Mouse (Mus musculus) small intestine, adult 2 months (tissue): Measurements from ENCODE around the gene Pard3b. TPM values are rescaled to one million over a fixed set of nuclear protein-coding genes. Genes with fewer than 3 reads are reported as not detected.
"Not testable (repeated sequence)": the region's sequence is repeated elsewhere in the genome, so short reads cannot be mapped to it uniquely, and the experiment has no call there.

Source experiments
- H3K27ac ChIP-seq: fragments of 200-500 bp; 2 replicates; pipeline ENCODE4 v1.5.1; 2012; ENCODE audit warnings: low read depth, low read length, control low read depth, inconsistent platforms; ENCODE audit not compliant: insufficient read depth
- H3K27me3 ChIP-seq: fragments of 200-500 bp; 2 replicates; pipeline ENCODE4 v1.6.1; 2012; ENCODE audit warnings: mild to moderate bottlenecking, moderate library complexity, low read length, inconsistent platforms; ENCODE audit not compliant: control insufficient read depth, insufficient read depth
- H3K36me3 ChIP-seq: fragments of 200-500 bp; 2 replicates; pipeline ENCODE4 v1.6.1; 2012; ENCODE audit warnings: mild to moderate bottlenecking, low read length, control low read depth, inconsistent platforms; ENCODE audit not compliant: control insufficient read depth, insufficient read depth
- H3K4me1 ChIP-seq: fragments of 200-500 bp; 2 replicates; pipeline ENCODE4 v1.6.1; 2012; ENCODE audit warnings: low read length, inconsistent platforms, mixed read lengths; ENCODE audit not compliant: control insufficient read depth, insufficient read depth, insufficient read length
- H3K4me3 ChIP-seq: fragments of 200-500 bp; 2 replicates; pipeline ENCODE4 v1.5.1; 2012; ENCODE audit warnings: low read depth, mild to moderate bottlenecking, control low read depth, inconsistent platforms, low read length, moderate library complexity
- CTCF ChIP-seq: fragments of 200-500 bp; IDR thresholded peaks from 2 replicates; pipeline ENCODE4 v1.5.1; 2012; ENCODE audit warnings: low read depth, mild to moderate bottlenecking, control low read depth, inconsistent platforms, low read length, moderate library complexity, mixed read lengths; ENCODE audit not compliant: insufficient replicate concordance, insufficient read length; ENCODE audit errors: extremely low read depth
- POLR2A ChIP-seq: fragments of 200-500 bp; IDR thresholded peaks from 2 replicates; pipeline ENCODE4 v1.6.1; 2012; ENCODE audit warnings: low read depth, mild to moderate bottlenecking, control low read depth, inconsistent platforms, low read length, moderate library complexity
- WGBS: fragments of 180-500 bp; shearing (Covaris S2); methylation state at CpG from one replicate; pipeline ENCODE4 v1.1.7; 2018; 5-methylcytosine and 5-hydroxymethylcytosine counted together
- polyA plus RNA-seq: library from polyadenylated mRNA; depleted of rRNA; stranded (reverse); fragments of >200 nt; gene quantifications from 2 replicates; pipeline ENCODE4 v1.2.3, GENCODE M21; 2012

Gene Pard3b
- polyA plus RNA-seq, 1 experiment: 7.2 TPM

- WGBS: 59% methylated on average over 3 of the region's 3 CpGs
- no peak for TF ChIP-seq CTCF
- TF ChIP-seq POLR2A: no peak
- H3K4me3 ChIP-seq: no peak overlapping the region
- H3K27me3 ChIP-seq: no peaks in the 10 kb centered on the region
- no peak overlapping the region for H3K27ac ChIP-seq
- no peaks in the 10 kb centered on the region for H3K36me3 ChIP-seq
- H3K4me1 ChIP-seq: peaks cover 4% of the 10 kb centered on the region; the same call in 1 of the 2 replicates
Observed at GRCm38 (mm10) chr1:62595401-62595800, 956.8 kb downstream of the Pard3b start.

- TF ChIP-seq CTCF (no peak), POLR2A (no peak)
- no peaks in the 10 kb centered on the region for H3K4me1 ChIP-seq
- WGBS: 88% methylated on average over 5 of the region's 5 CpGs
- H3K4me3 ChIP-seq: no peak overlapping the region
- H3K27ac ChIP-seq: no peak overlapping the region
- no peaks in the 10 kb centered on the region for H3K27me3 ChIP-seq
- H3K36me3 ChIP-seq: no peaks in the 10 kb centered on the region
Observed at GRCm38 (mm10) chr1:62597751-62598400, 959.3 kb downstream of the Pard3b start.

- no peak overlapping the region for H3K4me3 ChIP-seq
- no peak overlapping the region for H3K27ac ChIP-seq
- H3K27me3 ChIP-seq: no peaks in the 10 kb centered on the region
- no peaks in the 10 kb centered on the region for H3K36me3 ChIP-seq
- WGBS: 86% methylated on average over 5 of the region's 5 CpGs
- no peaks in the 10 kb centered on the region for H3K4me1 ChIP-seq
- TF ChIP-seq CTCF: no peak
- no peak for TF ChIP-seq POLR2A
Observed at GRCm38 (mm10) chr1:62598551-62598950, 959.9 kb downstream of the Pard3b start.

GRCm38 (mm10) chr1:62604644-62605043 is 966.0 kb downstream of the Pard3b start:
- not testable (repeated sequence) for H3K27ac ChIP-seq, H3K36me3 ChIP-seq, H3K4me1 ChIP-seq, H3K27me3 ChIP-seq, H3K4me3 ChIP-seq
- WGBS: 98% methylated on average over 1 of the region's 1 CpGs

GRCm38 (mm10) chr1:62618109-62618665 is 979.6 kb downstream of the Pard3b start:
- TF ChIP-seq CTCF: no peak
- TF ChIP-seq POLR2A: no peak
- whole genome bisulfite sequencing: 83% methylated on average over 3 of the region's 3 CpGs

GRCm38 (mm10) chr1:62619456-62619855 is 980.8 kb downstream of the Pard3b start:
- Histone ChIP-seq H3K4me1 (no peaks in the 10 kb centered on the region), H3K4me3 (no peak overlapping the region), H3K36me3 (no peaks in the 10 kb centered on the region), H3K27ac (no peak overlapping the region), H3K27me3 (no peaks in the 10 kb centered on the region)
- WGBS: 89% methylated on average over 5 of the region's 5 CpGs
- TF ChIP-seq CTCF: no peak
- no peak for TF ChIP-seq POLR2A

More at GRCm38 (mm10) chr1:62618109-62618665, 979.6 kb downstream of the Pard3b start:
- H3K27me3 ChIP-seq: no peaks in the 10 kb centered on the region
- H3K4me3 ChIP-seq: no peak overlapping the region
- H3K4me1 ChIP-seq: no peaks in the 10 kb centered on the region
- no peaks in the 10 kb centered on the region for H3K36me3 ChIP-seq
- H3K27ac ChIP-seq: no peak overlapping the region

- WGBS: 87% methylated on average over 1 of the region's 1 CpGs
- TF ChIP-seq POLR2A: no peak
- TF ChIP-seq CTCF: no peak
- H3K4me1 ChIP-seq: no peaks in the 10 kb centered on the region
- H3K27ac ChIP-seq: no peak overlapping the region
- H3K36me3 ChIP-seq: no peaks in the 10 kb centered on the region
- no peaks in the 10 kb centered on the region for H3K27me3 ChIP-seq
- no peak overlapping the region for H3K4me3 ChIP-seq
Observed at GRCm38 (mm10) chr1:62622447-62622846, 983.8 kb downstream of the Pard3b start.
